Mouse (Mus musculus): Measurements from ENCODE around the gene Prkacb. TPM values are rescaled to one million over a fixed set of nuclear protein-coding genes. Genes with fewer than 3 reads are reported as not detected.
"Not testable (repeated sequence)": the region's sequence is repeated elsewhere in the genome, so short reads cannot be mapped to it uniquely, and the experiment has no call there.

Gene Prkacb
- polyA plus RNA-seq, 1 experiment from 2014 or later: 76.2 TPM

DNA sequence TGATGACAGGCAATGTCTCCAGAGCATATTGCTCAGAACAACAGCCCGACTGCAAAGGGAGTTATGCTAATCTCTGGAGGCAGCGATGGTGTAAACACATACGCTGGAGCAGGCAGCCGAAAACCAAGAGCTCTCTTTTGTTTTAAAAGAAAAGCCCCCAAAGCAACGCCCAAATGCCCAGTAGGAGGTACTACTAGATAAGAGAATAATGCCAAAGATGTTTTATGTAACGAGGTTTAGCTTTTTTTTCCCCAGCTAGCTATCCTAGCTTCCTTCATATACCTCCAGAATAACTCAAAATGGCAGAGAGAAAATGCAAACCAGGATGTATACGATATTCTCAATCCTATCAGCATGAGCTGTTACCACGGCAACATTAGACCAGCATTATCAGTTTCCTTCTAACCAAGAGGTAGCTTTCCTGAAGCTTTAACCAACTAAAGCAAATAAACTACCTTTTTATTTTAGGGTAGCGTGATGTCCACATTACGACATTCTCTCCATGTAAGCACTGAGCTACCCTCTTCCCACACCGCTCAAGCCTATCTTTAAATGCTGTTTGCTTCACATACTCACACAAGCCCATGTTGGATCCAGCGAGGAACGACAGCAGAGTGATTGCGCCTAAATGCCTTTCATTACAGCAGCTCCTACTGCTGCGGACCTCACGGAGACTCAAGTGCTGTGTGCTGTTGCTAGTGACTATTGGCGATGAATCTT lies 42.7 kb downstream of the Prkacb start:
- Histone ChIP-seq H3K27ac (no peak overlapping the region), H3K4me3 (no peak overlapping the region)

GRCm38 (mm10) chr3:146769569-146769939 lies 43.2 kb downstream of the Prkacb start:
- H3K36me3 ChIP-seq: peaks cover 9% of the 10 kb centered on the region; the same call in 1 of the 2 replicates
- H3K27ac ChIP-seq: no peak overlapping the region
- no peaks in the 10 kb centered on the region for H3K9me3 ChIP-seq (replicated peaks)
- no peaks in the 10 kb centered on the region for H3K27me3 ChIP-seq (ENCODE audit: low read depth, poor library complexity, severe bottlenecking)
- peaks cover 16% of the 10 kb centered on the region for H3K4me1 ChIP-seq
- 49% methylated on average over 2 of the region's 2 CpGs for WGBS
- H3K4me3 ChIP-seq: no peak overlapping the region
- no peak for DNase-seq (ENCODE audit: low spot score)

More for the DNA sequence above, 42.7 kb downstream of the Prkacb start:
- no peaks in the 10 kb centered on the region for H3K27me3 ChIP-seq (ENCODE audit: low read depth, poor library complexity, severe bottlenecking)
- no peaks in the 10 kb centered on the region for H3K9me3 ChIP-seq (replicated peaks)
- peaks cover 9% of the 10 kb centered on the region; the same call in 1 of the 2 replicates for H3K36me3 ChIP-seq
- peaks cover 16% of the 10 kb centered on the region for H3K4me1 ChIP-seq
- WGBS: 34% methylated on average over 17 of the region's 17 CpGs
- DNase-seq (ENCODE audit: low spot score): no peak

- Histone ChIP-seq H3K4me3 (no peak overlapping the region), H3K36me3 (peaks cover 9% of the 10 kb centered on the region; the same call in 1 of the 2 replicates), H3K4me1 (peaks cover 20% of the 10 kb centered on the region), H3K27me3 (ENCODE audit: low read depth, poor library complexity, severe bottlenecking) (no peaks in the 10 kb centered on the region), H3K9me3 (replicated peaks) (no peaks in the 10 kb centered on the region), H3K27ac (no peak overlapping the region)
- 86% methylated on average over 3 of the region's 3 CpGs for WGBS
- DNase-seq (ENCODE audit: low spot score): no peak
Measured at GRCm38 (mm10) chr3:146768921-146769320, 43.9 kb downstream of the Prkacb start.

DNA sequence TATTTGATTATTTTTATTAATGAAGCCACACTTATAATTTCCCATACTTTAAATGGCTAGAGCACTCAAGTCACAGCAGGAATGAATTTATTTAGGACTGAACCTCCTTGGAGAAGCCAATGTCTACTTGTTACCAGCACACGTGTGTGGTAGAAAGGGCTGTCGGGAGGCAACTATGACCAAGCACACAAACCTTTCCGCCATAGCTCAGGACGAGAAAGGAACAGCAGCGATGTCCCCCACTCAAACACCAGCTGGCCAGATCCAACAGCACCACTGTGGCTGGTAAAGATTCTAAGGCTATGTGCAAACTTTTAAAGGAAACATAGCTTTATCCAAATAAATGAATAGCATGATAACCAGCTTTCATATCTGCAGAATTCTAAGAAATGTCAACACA lies 44.4 kb downstream of the Prkacb start:
- no peak for DNase-seq (ENCODE audit: low spot score)
- H3K36me3 ChIP-seq: peaks cover 9% of the 10 kb centered on the region; the same call in 1 of the 2 replicates
- H3K4me3 ChIP-seq: no peak overlapping the region
- WGBS: 96% methylated on average over 5 of the region's 5 CpGs
- peaks cover 22% of the 10 kb centered on the region for H3K4me1 ChIP-seq
- H3K27ac ChIP-seq: no peak overlapping the region
- H3K27me3 ChIP-seq (ENCODE audit: low read depth, poor library complexity, severe bottlenecking): no peaks in the 10 kb centered on the region
- no peaks in the 10 kb centered on the region for H3K9me3 ChIP-seq (replicated peaks)

DNA sequence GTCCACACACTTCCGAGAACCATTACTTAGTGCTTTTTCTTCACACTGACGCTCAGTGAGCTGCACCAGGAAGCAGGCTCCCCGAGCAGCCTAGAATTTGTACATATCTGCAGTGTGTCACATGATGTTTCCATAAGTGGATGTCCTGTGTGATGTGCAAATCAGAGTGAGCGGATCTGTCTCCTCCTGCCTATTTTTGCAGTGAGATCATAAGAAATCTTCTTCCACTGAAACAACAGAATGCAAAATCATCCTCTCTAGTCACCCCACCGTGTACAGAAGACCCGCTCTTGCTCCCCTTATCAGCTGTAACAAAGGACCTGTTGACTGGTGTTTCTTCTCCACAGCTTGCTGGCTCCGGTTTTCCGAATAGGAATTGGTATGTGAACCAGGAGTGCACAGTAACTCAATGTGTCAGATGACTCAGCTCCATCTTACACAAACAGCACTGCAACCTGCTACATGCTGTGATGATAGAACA lies 46.0 kb downstream of the Prkacb start:
- Histone ChIP-seq H3K27me3 (ENCODE audit: low read depth, poor library complexity, severe bottlenecking) (no peaks in the 10 kb centered on the region), H3K4me1 (peaks cover 22% of the 10 kb centered on the region), H3K9me3 (replicated peaks) (no peaks in the 10 kb centered on the region), H3K36me3 (peaks cover 12% of the 10 kb centered on the region), H3K27ac (no peak overlapping the region), H3K4me3 (no peak overlapping the region)
- no peak for DNase-seq (ENCODE audit: low spot score)
- WGBS: 92% methylated on average over 8 of the region's 8 CpGs

DNA sequence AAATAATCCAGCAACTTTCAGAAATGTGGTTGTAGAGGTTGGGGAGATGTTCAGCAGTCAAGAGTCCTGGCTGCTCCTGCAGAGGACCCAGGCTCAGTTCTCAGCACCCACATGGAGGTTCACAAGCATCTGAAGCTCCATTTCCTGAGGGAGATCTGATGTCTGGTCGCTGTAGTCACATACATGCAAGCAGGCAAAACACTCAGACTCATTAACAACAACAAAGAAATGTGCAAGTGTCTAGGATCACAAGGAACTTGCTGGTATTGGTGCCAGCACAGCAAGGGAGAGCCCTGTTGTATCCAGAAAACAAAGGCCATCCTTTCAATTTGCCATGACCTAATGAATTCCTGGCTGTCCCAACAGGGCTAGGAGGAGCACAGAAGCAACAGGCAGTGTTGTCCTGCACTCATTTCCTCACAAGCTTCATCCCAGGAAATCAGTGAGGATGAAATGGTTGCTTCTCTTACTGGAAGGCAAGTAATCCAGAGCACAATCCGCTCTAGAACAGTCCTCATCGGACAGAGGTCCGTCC lies 46.7 kb downstream of the Prkacb start:
- Histone ChIP-seq H3K9me3 (replicated peaks) (no peaks in the 10 kb centered on the region), H3K27ac (no peak overlapping the region), H3K4me1 (peaks cover 22% of the 10 kb centered on the region), H3K36me3 (peaks cover 12% of the 10 kb centered on the region), H3K27me3 (ENCODE audit: low read depth, poor library complexity, severe bottlenecking) (no peaks in the 10 kb centered on the region), H3K4me3 (no peak overlapping the region)
- WGBS: 93% methylated on average over 4 of the region's 4 CpGs
- DNase-seq (ENCODE audit: low spot score): no peak

DNA sequence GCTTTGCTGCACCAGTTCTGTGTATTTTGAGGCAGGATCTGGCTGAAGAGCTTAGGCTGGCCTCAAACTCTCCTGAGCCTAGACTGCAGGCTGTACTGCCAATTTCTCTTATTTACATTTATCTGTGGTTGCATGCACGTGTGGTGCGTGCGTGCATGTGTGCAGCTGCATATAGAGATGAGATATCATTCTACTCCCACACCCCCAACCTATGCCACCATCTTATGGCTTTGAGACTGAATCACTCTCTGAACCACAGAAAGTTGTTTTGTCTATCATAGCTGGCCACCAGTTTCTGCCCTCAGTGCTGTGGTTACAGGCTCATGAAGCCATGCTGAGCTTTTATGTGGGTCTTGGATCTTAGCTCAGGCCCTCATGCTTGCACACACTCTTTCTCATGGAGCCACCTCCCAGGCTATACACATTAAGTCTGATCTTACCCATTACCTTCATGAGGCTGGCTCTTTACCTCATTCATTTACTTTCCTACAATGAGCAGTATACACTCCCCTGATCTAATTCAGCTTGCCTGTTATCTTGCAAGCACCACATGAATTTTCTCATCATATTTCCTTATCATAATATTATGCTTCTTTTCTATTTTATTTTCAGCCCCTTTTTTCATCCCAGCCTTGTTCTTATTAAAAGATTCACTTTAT lies 47.8 kb downstream of the Prkacb start:
- DNase-seq (ENCODE audit: low spot score): no peak
- Histone ChIP-seq H3K36me3 (peaks cover 12% of the 10 kb centered on the region), H3K27me3 (ENCODE audit: low read depth, poor library complexity, severe bottlenecking) (no peaks in the 10 kb centered on the region), H3K4me3 (no peak overlapping the region), H3K27ac (no peak overlapping the region), H3K9me3 (replicated peaks) (no peaks in the 10 kb centered on the region), H3K4me1 (peaks cover 11% of the 10 kb centered on the region)
- over 99% methylated on average over 3 of the region's 3 CpGs for WGBS

GRCm38 (mm10) chr3:146763054-146763453 lies 49.7 kb downstream of the Prkacb start:
- H3K4me3 ChIP-seq; H3K4me1 ChIP-seq; H3K27me3 ChIP-seq (ENCODE audit: low read depth, poor library complexity, severe bottlenecking); H3K9me3 ChIP-seq (replicated peaks); H3K27ac ChIP-seq; DNase-seq (ENCODE audit: low spot score): not testable (repeated sequence)
- WGBS: 91% methylated on average over 2 of the region's 2 CpGs
- H3K36me3 ChIP-seq: peaks cover 12% of the 10 kb centered on the region

- H3K4me3 ChIP-seq: no peak overlapping the region
- H3K4me1 ChIP-seq: peaks cover 6% of the 10 kb centered on the region; the same call in 1 of the 2 replicates
- WGBS: 94% methylated on average over 9 of the region's 9 CpGs
- H3K36me3 ChIP-seq: peaks cover 9% of the 10 kb centered on the region
- no peaks in the 10 kb centered on the region for H3K27me3 ChIP-seq (ENCODE audit: low read depth, poor library complexity, severe bottlenecking)
- no peaks in the 10 kb centered on the region for H3K9me3 ChIP-seq (replicated peaks)
- no peak for DNase-seq (ENCODE audit: low spot score)
- H3K27ac ChIP-seq: no peak overlapping the region
Measured at GRCm38 (mm10) chr3:146761276-146761675, 51.5 kb downstream of the Prkacb start.

DNA sequence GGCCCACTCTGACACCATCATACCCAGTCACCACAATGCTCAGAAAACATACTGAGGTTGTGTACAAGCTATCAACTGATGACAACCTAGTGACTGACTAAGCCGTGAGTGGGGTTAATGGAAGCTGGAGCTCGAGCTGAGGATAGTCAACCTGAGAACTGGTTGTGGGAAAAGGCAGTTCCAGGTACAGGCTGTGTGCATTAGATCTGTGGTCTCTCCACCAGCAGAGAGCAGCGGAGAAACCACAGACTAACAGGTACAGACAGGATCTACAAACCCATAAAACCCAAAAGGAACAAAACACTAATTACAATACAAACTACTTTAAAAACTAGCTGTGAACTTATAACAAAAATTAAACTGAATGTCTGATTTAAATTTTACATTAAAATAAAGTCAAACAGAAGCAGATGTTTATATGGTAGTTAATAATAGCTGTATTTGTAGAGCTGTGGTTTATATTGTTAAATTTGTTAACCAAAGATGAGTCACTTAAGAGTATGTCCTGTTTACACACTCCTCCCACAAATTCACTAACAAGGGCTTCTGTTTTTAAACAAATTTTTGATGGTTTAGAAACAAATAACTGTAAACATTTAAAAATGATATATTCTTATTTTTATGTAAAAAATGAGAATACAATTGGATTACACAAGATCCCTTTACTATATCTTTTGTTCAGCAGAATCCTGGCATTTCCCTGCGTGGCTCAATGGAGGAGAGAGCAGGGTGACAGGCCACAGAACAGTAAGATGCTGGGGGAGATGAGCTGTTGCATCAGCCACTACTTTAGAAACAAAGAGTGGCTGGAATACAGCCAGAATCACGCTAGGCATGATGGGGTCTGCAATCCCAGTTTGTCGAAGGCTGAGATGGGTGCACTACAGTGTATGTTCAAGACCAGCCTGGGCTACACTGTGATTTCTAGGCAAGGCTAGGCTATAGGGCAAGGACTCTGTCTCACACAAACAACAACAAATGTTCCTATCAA lies 54.5 kb downstream of the Prkacb start:
- H3K4me3 ChIP-seq: no peak overlapping the region
- no peak overlapping the region for H3K27ac ChIP-seq
- no peaks in the 10 kb centered on the region for H3K27me3 ChIP-seq (ENCODE audit: low read depth, poor library complexity, severe bottlenecking)
- H3K9me3 ChIP-seq (replicated peaks): no peaks in the 10 kb centered on the region
- DNase-seq (ENCODE audit: low spot score): no peak
- H3K36me3 ChIP-seq: peaks cover 29% of the 10 kb centered on the region
- WGBS: 94% methylated on average over 6 of the region's 6 CpGs
- H3K4me1 ChIP-seq: no peaks in the 10 kb centered on the region

- 87% methylated on average over 2 of the region's 2 CpGs for whole genome bisulfite sequencing
- H3K9me3 ChIP-seq (replicated peaks): no peaks in the 10 kb centered on the region
- peaks cover 59% of the 10 kb centered on the region for H3K36me3 ChIP-seq
- H3K27ac ChIP-seq: no peak overlapping the region
- H3K4me1 ChIP-seq: no peaks in the 10 kb centered on the region
- no peak overlapping the region for H3K4me3 ChIP-seq
- no peak for DNase-seq (ENCODE audit: low spot score)
- H3K27me3 ChIP-seq (ENCODE audit: low read depth, poor library complexity, severe bottlenecking): no peaks in the 10 kb centered on the region
Measured at GRCm38 (mm10) chr3:146754270-146754669, 58.5 kb downstream of the Prkacb start.

DNA sequence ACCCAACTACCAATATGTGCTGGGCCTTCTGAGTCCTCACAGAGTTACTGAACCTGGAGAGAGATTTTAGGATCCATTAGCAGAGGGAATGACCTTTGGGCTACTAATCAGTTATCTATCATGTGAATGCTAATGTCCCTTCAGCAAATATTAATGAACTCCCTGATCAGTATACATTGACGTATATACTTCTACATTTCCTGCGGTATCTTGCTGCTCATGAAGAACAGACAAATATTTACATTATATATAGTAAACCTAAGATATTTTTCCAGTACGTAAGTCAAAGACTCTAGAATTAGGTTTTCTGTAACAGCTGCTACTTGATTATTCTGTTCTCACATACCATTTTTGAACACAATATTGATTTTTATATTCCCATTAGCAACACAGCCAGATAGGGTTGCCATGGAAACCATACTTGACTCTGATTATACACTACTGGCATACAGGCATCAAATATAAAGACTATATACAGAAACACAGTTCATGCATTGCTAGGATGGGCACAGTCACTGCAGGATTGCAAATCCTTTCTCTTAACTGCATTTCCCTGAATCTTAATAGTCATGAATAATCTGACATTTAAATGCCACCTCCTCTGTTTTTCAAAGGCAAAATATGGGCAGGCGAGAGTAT lies 71.1 kb downstream of the Prkacb start:
- Histone ChIP-seq H3K27me3 (ENCODE audit: low read depth, poor library complexity, severe bottlenecking) (no peaks in the 10 kb centered on the region), H3K9me3 (replicated peaks) (no peaks in the 10 kb centered on the region), H3K27ac (no peak overlapping the region), H3K4me1 (no peaks in the 10 kb centered on the region), H3K36me3 (peaks cover 76% of the 10 kb centered on the region), H3K4me3 (no peak overlapping the region)
- no peak for DNase-seq (ENCODE audit: low spot score)
- whole genome bisulfite sequencing: 95% methylated on average over 4 of the region's 4 CpGs

All from limb, embryonic 10.5 days (tissue).